Mouse (Mus musculus): ENCODE results near the gene Evi5.

GRCm38 (mm10) chr5:107853807-107854206 lies 21.1 kb downstream of the Evi5 start:
- TF ChIP-seq CTCF (IDR thresholded peaks at IDR 0.05) (no peak), EP300 (IDR thresholded peaks at IDR 0.05) (no peak)

Data from lung, postnatal 0 days (tissue).